Mouse (Mus musculus) v-Abl transformed pro-B cells (cell line): ENCODE measurements around the gene Tiam2.

Source experiments
- in situ Hi-C, 2 experiments: fragments of 400-800 bp; cut with MboI; formaldehyde crosslinking; loops; one replicate each; pipeline ENCODE4 v1.15.1; 2025; ENCODE audit not compliant: unreplicated experiment in 2 of 2

Gene Tiam2

GRCm38 (mm10) chr17:3442526-3443401 is 116.4 kb downstream of the Tiam2 start:
- in situ Hi-C loops, result loop anchor here (10.0 kb wide), 2 partner anchors 178 to 348 kb away; no protein-coding TSS in a partner anchor

GRCm38 (mm10) chr17:3446191-3446950 is 120.0 kb downstream of the Tiam2 start:
- in situ Hi-C loops, result loop anchor here (5.0 to 10.0 kb wide), 5 partner anchors 182 to 1951 kb away; no protein-coding TSS in a partner anchor

GRCm38 (mm10) chr17:3448725-3449124 is 122.4 kb downstream of the Tiam2 start:
- in situ Hi-C loops, result loop anchor here (5.0 to 10.0 kb wide), 5 partner anchors 184 to 1949 kb away; no protein-coding TSS in a partner anchor

- in situ Hi-C loops, result loop anchor here (10.0 kb wide), 2 partner anchors 344 to 1944 kb away; no protein-coding TSS in a partner anchor
Observed at GRCm38 (mm10) chr17:3451077-3451476, 124.7 kb downstream of the Tiam2 start.

GRCm38 (mm10) chr17:3452571-3453311 is 126.4 kb downstream of the Tiam2 start:
- in situ Hi-C loops, result loop anchor here (10.0 kb wide), 2 partner anchors 342 to 1942 kb away; no protein-coding TSS in a partner anchor

GRCm38 (mm10) chr17:3453946-3454345 is 127.6 kb downstream of the Tiam2 start:
- in situ Hi-C loops, result loop anchor here (10.0 kb wide), 2 partner anchors 341 to 1941 kb away; no protein-coding TSS in a partner anchor

- in situ Hi-C loops, result loop anchor here (10.0 kb wide), 2 partner anchors 340 to 1940 kb away; no protein-coding TSS in a partner anchor
Observed at GRCm38 (mm10) chr17:3454850-3455249, 128.5 kb downstream of the Tiam2 start.

- in situ Hi-C loops, result loop anchor here (10.0 kb wide), 2 partner anchors 337 to 1937 kb away; no protein-coding TSS in a partner anchor
Observed at GRCm38 (mm10) chr17:3457914-3458681, 131.7 kb downstream of the Tiam2 start.

- in situ Hi-C loops, result no loop called here
Observed at GRCm38 (mm10) chr17:3465861-3466260, 139.5 kb downstream of the Tiam2 start.

- in situ Hi-C loops, result no loop called here
Observed at GRCm38 (mm10) chr17:3466681-3467080, 140.3 kb downstream of the Tiam2 start.

GRCm38 (mm10) chr17:3467636-3468324 is 141.4 kb downstream of the Tiam2 start:
- in situ Hi-C loops, result no loop called here

- in situ Hi-C loops, result no loop called here
Observed at GRCm38 (mm10) chr17:3472018-3472417, 145.6 kb downstream of the Tiam2 start.

- in situ Hi-C loops, result no loop called here
Observed at GRCm38 (mm10) chr17:3476546-3476945, 150.2 kb downstream of the Tiam2 start.

- in situ Hi-C loops, result no loop called here
Observed at GRCm38 (mm10) chr17:3481576-3482575, 155.5 kb downstream of the Tiam2 start.

- in situ Hi-C loops, result no loop called here
Observed at GRCm38 (mm10) chr17:3483091-3483490, 156.7 kb downstream of the Tiam2 start.

GRCm38 (mm10) chr17:3485851-3486250 is 159.5 kb downstream of the Tiam2 start:
- in situ Hi-C loops, result no loop called here

GRCm38 (mm10) chr17:3487211-3487610 is 160.8 kb downstream of the Tiam2 start:
- in situ Hi-C loops, result no loop called here
